Mouse (Mus musculus) urinary bladder, postnatal 25 days (tissue): ENCODE results near the gene Tmem208.
A peak's percentile ranks its signal among the peaks of the same experiment; 100 is the strongest.

Experiments
- DNase-seq: peaks from one replicate; pipeline ENCODE4 v3.0.0; 2022; ENCODE audit warnings: low spot score

The Tmem208 gene

DNA sequence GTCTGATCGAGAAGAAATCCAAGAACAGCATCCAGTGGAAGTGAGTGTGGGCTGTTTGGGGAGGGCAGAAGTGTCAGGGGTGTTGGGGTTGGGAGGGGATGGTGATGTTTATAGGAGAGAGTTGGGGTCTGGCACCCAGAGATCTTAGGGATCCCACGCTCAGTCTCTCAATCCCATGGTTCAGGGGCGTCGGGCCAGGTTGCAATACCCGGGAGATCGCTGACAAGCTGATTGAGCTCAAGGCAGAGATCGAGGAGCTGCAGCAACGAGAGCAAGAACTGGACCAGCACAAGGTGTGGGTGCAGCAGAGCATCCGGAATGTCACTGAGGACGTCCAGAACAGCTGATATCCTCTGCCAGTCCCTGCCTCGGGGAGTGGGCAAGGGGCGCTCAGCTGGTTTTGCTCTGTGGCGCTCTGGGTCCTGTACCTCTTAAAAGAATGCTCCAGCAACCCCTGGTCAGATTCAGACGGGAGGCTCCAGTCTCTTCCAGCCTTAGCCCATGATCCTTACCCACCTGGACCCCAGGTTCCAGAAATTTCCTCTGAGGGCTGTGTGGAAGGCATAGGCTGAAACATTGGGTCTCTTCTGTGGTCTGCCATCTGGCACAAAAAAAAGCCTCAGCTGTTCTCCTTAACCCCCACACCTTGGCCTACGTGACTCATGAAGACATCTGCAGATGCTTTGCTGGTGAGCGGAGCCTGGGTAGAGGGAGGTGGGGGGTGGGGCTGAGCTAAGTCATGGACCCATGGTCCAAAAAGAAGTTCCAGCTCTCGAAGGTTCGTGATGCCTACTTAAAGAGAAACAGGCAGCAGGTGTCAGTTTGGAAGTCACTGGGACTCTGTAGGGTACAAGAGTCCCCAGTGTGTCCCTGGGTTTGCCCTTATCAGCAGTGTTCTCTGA lies 27.6 kb upstream of the Tmem208 start:
- DNase-seq: no peak

DNA sequence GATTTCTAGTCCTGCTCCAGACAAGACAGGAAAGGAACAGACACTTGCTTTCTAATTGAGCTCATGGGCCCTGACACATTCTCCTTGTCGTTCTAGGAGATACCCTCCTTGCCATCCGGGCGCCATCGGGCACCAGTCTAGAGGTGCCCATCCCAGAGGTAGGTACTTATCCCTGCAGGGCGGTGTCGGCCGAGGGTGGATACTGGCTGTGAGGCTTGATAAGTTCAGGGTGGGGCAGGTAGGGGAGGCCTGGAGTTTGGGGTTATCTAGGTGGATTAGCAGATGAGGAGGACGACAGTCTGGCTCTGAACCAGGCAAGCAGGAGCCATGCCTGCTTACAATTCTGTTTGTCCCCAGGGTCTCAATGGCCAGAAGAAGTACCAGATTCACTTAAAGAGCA lies 26.2 kb upstream of the Tmem208 start:
- no peak for DNase-seq

DNA sequence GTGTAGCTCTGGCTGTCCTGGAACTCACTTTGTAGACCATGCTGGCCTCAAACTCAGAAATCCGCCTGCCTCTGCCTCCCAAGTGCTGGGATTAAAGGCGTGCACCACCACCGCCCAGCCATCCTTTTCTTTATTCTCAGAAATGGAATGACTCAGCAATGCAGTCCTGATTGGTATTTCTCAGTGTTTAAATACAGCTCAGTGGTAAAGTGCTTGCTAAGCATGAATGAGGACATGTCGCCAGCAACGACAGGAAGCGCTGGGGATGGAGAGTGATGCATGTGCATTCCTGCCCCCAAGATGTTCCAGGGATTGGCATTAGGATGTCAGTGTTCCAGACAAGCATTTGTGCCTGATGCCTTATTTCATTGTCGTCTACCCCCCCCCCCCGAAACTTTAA lies 22.8 kb upstream of the Tmem208 start:
- no peak for DNase-seq

DNA sequence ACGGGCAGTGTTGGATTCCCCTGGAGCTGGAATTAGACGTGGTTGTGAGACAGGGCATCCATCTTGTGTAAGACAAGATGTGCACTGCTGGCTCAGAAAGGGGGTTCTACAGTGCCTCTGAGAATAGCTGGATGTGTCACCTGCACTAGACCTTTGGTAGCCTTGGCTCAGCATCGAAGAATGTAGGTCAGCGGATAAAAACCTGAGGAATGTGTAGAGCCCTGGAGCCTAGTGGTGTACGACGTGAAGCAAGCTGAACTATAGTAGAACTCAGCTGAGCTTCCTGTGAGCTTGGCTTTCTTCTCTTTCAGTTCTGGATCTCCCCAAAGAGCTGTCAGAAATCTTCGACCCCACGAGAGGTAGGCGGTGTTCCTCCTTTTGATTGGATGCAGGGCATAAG lies 22.3 kb upstream of the Tmem208 start:
- no peak for DNase-seq

DNA sequence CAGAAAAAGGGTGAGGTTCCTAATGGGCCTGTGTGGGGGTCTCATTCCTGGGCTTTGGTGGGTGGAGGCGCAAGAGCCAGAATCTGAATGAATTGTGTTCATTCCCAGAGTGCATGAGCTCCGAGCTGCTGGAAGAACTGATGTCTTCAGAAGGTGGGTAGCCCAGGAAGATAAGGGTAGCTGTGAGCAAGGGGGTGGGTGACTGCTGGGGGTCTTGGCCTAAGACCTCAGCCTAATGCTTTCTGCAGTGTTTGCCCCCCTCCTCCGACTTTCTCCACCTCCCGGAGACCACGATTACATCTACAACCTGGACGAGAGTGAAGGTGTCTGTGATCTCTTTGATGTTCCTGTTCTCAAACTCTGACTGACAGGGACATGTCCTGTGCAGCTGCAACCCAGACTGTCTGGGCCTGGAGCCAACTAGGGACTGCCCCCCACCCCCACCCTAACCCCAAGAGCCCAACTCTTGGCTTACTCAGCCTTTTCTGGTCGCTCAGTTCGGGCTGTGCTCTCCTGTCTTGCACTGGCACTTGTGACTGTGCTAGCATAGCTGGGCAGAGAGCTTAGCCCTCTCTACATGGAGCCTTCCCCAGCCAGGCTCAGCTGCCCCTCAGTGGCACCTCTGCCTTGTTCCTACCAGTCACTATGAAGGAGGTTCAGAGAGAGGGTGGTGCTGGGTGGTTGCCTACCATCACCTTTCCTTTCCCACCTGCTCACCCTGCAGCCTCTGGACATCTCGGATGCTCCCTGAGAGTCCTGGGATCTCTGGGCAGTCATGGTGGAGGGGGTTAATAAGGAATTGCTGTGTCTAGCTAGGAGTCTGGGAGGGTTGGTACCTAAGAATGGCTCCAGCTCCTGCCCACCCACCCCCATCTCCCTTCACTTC lies 21.6 kb upstream of the Tmem208 start:
- no peak for DNase-seq

DNA sequence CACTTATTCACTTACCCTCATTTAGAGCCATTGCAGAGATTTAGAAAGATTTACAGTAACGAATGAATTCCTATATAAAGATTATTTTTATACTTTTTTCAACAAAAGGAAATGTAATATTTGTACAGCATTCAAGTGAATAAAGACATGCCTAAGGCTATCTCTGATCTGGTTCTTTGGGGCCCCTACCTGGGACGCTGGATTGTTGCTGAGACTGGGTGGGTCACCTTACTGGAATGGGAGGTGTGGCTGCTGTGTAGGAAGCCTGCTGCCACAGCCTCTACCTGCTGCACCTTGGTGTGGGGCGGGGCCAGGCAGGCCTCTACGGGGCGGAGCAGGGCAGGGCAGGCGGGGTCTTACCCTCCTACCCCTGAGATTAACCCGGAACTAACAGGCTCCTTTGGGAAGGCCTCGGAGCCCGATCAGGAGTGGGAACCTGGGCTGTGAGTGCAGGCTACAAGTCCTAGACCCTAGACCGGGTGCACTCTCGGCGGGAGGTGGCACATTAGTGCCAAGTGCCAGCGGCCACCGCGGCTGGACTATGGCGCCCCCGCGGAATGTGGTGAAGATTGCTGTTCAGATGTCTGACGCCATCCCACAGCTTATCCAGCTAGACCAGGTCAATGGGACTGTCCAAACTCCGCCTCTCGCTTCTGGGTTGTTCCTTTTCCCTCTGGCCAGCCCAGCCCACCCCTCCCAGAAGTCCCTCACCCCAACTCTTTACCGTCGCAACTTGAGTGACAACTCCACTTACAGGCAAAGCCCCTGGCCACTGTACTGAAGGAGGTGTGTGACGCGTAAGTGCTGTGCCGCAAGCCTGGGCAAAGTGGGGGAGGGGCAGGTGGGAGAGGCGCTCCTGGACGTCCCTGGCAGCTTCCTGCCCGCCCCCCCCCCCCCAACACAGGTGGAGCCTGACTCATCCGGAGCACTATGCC lies 20.7 kb upstream of the Tmem208 start, which contains the start of gene Elmo3:
TSS of gene Elmo3 (plus strand) at position 391 of the 935 bp plus-strand sequence.
- DNase-seq: peak; percentile 69

DNA sequence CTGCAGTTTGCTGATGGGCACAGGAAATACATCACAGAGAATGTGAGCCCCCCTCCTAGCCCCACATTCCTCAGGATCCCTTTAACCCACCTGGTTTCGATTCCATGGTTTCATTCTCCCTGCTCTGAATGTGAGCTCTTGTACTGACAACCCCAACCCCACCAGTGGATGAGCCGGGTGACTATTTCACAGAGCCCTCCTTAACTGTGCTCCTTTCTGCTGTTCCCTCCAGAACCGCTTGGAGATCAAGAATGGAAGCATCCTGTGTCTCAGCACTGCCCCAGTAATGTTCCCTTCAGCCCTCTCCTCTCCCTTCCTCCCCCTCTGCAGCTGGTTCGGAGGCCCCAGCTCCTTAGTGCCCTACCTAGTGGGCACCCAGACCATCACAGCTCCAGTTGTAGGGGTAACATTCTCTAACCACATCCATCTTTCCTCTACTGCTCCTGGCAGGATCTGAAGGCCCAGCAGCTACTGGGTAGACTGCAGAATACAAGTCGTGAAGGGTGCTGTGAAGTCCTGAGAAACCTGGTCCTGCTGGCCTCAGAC lies 19.9 kb upstream of the Tmem208 start:
- no peak for DNase-seq

DNA sequence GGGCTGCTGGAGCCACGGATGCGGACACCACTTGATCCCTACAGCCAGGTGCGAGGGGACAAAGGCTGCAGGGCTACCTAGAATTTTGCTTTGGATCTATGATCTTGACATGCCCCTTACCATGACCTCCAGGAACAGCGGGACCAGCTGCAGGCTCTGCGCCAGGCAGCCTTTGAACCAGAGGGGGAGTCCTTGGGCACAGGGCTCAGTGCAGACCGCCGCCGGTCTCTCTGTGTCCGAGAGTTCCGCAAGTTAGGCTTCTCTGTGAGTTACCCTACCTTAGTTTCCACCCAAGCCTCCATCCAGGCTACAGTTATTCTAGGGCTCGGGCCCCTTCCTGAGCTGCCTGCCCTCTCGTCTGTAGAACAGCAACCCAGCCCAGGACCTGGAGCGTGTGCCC lies 18.5 kb upstream of the Tmem208 start:
- no peak for DNase-seq

DNA sequence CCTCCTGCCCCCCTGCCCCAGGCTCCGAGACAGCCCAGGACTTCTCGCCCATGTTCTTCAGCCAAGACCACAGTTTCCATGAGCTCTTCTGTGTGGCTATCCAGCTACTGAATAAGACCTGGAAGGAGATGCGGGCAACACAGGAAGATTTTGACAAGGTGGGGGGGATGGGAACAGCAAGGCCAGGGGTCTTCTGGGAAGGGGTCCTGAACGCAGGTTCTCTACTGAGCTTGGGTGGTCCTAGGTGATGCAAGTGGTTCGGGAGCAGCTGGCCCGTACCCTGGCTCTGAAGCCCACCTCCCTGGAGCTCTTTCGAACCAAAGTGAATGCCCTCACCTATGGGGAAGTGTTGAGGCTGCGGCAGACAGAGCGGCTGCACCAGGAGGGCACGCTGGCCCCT lies 17.7 kb upstream of the Tmem208 start:
- no peak for DNase-seq

DNA sequence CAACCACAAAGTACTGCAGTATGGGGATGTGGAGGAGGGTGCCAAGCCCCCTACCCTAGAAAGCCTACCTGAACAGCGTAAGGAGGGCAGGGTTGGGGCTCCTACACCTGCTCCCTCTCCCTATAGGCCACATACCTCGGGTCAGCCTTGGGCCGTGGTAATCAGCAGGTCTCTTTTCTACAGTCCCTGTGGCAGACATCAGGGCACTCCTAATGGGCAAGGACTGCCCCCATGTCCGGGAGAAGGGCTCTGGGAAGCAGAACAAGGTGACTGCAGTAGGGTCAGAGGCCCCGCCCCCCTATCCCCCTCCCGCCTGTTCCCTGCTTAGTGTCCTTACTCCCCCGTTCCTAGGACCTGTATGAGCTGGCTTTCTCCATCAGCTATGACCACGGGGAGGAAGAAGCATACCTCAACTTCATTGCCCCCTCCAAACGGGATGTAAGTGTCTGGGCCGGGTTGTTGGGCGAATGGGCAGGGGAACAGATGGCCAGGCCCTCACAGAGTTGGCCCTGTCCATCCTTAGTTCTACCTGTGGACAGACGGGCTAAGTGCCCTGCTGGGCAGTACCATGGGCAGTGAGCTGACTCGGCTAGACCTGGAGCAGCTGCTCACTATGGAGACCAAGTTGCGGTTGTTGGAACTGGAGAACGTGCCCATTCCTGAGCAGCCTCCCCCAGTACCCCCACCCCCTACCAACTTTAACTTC lies 16.9 kb upstream of the Tmem208 start:
- no peak for DNase-seq

DNA sequence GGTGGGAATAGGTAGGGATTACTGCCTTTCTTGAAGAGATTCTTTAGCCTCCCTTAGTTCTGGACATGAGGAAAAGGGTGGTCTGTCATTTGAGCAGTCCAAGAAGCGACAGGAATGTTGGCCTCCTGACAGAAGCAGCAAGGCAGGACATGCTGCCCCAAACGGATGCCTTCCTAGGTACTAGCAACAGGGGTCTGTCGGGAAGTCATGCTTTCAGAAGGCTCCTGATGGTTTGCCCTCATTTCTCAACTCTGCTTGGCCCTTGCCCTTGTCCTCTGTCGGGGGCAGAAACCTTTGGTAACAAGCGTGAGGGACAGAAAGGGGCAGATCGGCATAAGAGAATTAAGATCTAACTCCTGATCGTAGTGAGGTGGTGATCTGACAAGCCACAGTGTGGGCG lies 16.0 kb upstream of the Tmem208 start:
- no peak for DNase-seq

DNA sequence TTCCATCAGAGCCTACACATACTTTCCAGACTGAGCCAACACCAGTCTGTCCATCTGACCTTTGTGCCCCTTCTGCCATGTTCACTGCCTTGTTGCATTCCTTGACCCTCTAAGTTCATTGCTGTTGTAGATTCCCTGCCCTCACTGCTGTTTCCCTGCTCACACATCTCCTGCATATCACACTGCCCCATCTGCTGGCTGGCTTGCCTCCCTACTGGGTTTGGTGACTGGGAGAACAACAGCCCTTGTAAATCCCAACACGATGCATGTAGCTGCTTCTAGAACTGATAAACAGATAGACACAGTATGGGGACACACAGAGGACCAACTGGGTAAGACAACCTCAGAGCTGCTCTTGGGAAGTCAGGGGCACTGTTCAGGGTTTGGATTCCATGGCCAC lies 14.4 kb upstream of the Tmem208 start:
- no peak for DNase-seq

DNA sequence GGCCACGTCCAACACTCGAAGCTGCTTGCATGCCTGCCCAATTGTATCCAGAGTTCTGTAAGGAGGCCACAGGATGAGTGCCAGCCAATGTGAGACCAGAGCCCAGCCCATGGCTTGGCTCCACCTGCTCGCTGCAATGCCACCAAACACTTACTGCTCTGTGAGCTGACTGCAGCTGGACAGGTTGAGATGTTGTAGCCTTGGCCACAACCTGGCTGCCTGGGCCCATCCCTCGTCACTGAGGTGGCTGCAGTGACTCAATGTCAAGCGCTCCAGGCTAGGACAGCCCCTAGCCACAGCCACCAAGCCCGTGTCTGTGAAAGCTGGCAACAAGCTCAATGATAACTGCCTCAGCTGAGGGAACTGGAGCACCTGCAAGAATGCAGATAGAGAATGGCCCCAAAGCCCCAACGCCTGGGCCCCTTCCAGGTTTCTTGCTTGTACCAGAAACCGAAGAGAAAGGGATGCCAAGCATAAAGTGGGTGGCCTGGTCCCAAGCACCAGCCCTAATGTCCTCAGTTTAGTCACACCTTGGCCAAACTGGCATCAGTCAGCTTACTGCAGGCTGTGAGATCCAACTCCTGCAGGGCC lies 13.2 kb upstream of the Tmem208 start:
- DNase-seq: no peak

DNA sequence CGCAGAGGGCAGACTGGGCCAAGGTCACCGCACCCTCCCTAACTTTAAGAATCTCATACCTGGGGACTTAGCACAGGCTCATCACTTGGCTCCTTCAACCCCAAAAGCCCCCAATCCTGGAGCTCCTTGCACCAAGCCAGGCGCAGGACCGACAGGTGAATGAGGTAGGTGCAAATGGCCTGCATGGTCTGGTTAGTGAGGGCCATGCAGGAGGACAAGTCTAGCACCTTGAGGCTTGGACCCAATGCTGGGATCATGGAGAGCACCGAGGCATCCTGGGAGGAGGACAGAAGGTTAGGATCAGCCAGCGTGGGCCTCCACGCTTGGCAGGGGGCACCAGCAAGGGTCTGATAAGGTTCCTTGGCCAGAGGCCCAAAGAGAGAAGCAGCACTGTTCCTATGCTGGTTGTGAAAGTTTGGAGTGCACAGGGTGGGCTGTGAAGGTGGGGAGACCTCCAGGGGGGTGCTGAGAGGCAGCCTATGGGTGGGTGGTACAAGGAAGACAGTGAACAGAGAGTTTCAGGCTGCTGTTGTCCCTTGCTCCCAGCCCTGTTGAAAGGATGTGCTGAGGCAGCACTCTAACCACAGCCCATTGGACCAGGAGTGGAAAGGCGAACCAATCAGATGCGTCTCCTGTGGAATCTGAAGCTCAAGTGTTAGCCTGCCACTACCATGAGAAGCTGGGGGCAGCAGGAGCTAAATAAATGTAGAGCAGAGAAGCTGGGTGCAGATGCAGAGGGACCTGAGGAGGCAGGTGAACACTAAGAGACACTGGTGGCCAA lies 12.3 kb upstream of the Tmem208 start:
- DNase-seq: no peak

DNA sequence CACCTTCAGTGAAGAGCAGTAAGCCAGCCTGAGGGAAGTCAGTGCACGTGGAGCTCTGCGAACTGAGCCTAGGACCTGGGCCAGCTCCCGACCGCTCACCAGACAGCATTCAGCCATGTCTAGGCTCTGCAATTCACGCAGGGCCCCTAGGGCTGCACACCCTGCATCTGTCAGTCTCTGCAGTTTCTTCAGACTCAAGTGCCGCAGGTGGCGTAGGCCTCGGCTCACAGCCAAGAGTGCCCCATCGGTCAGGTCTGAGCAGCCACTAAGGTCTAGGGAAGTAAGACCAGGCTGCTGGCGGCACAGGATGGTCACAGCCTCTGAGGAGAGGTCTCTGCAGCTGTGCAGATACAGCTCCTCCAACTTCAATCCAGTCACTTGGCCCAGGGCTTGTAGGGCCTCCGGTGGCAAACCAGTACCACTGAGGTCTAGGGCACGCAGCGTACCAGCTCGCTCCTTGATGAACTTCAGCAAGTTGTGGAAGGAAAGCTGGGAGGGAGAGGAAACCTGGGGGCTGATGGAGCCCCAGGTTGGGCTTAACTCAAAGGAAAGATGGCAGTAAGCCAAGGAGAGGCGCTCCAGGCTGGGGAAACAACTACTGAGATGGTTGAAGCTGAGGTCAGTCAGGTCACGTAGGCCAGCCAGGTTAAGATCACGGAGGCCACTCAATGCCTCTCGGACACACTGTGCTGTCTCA lies 10.9 kb upstream of the Tmem208 start:
- DNase-seq: no peak

DNA sequence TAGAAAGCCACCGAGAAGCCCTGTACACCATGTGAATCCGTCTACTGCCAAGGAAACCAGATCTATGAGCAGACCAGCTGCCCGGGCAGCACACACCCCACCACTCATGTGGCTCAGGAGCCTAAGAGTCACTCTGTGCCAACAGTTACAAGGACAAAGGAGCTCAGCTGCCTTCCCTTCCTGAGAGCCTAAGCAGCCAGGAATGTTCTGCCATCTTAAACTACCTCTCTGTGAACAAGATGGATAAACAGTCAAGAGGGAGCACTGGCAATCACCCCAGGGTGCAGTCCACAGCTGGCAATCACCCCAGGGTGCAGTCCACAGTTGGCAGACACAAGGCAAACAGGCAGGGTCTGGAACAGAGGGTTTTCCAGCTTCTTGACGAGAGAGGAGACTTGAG lies 8.2 kb upstream of the Tmem208 start:
- DNase-seq: no peak

DNA sequence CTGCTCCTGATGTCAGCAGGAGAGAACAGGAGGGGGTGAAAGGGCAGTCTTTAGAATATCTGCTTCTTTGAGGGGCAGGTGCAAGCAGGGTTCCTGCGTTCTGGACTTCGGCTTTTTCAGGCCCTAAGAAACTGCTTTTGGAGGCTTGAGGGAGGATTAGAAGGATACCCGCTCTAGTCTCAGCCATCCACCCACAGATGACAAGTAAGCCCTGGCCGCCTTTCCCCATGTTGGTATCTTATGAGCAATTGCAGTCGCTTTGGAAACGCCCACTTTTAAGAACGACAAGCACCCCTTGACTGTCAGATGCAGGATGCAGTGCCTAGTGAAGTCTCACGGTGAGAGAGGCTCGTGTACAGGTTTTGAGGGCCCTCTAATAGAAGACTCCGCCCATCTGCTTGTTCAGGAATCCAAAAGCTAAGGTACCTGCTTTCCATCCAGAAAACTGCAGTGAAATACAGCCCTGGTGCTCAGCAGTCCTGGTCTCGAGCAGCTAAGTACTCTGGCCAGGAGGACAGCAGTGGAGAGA lies 7.4 kb upstream of the Tmem208 start:
- DNase-seq: no peak

DNA sequence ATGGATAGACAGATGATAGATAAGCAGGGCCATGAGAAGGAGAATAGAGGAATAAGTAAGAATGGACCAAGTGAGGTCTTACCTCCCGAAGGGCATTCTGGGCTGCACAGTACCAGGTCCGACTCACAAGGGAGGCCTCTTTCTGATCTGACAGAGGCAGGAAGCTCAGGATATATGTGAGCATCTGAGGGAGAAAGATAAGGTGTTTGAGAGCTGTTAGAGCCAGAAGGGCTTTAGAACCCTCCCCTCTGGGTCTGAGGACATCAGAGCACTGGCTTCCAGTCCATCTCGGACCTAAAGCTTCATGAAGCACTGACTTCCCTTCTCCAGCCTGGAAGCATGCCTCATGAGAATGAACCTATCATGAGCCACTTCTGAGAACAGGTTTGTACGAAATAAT lies 3.0 kb upstream of the Tmem208 start:
- no peak for DNase-seq

DNA sequence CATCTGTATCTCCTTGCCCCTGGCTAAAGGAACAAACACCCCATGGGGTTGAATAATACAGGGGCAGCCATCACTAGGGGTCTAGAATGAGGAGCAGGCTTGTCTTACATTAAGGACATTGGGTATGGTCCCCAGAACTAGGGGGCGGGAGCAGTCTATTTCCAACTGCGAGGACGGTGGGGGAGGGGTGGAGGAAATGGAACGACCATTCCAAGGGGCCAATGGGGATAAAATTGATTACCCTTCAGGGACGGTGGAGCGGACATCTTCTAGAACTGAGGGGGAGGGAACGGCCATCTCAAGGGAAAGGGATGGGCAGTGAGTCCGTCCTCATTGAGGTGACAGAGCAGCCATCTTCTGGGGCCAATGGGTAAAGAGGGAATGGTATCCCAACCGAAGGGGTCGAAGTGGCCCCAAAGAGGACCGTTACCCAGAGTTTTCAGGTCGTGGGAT lies 487 bp upstream of the Tmem208 start:
- DNase-seq: no peak
